Mouse (Mus musculus): Measurements from ENCODE around the gene Adam30. TPM values are rescaled to one million over a fixed set of nuclear protein-coding genes. Genes with fewer than 3 reads are reported as not detected.
"Not testable (repeated sequence)": the region's sequence is repeated elsewhere in the genome, so short reads cannot be mapped to it uniquely, and the experiment has no call there.

The Adam30 gene
- polyA plus RNA-seq (2011; ENCODE audit: insufficient read length, low read depth, missing spikeins), result not detected in 2 replicates

GRCm38 (mm10) chr3:98160330-98160729, at the start of gene Adam30:
TSS of gene Adam30 (plus strand) at chr3:98160630.
- TF ChIP-seq CTCF (IDR thresholded peaks at IDR 0.05; ENCODE audit: borderline replicate concordance, insufficient read depth, low read length) (no peak), POLR2A (IDR thresholded peaks at IDR 0.05; ENCODE audit: low read depth, low read length) (no peak)
- Histone ChIP-seq H3K4me3 (ENCODE audit: insufficient read depth, low read length) (no peak within 1 kb of the TSS), H3K27ac (ENCODE audit: insufficient read depth, low read length) (no peak within 1 kb of the TSS), H3K4me1 (ENCODE audit: control insufficient read depth, insufficient read depth, low read length) (no peaks in the 10 kb centered on the region)

GRCm38 (mm10) chr3:98118252-98118651, 42.2 kb upstream of the Adam30 start:
- Histone ChIP-seq H3K27ac (ENCODE audit: insufficient read depth, low read length) (no peak overlapping the region), H3K4me1 (ENCODE audit: control insufficient read depth, insufficient read depth, low read length) (no peaks in the 10 kb centered on the region), H3K4me3 (ENCODE audit: insufficient read depth, low read length) (no peak overlapping the region)
- TF ChIP-seq CTCF (IDR thresholded peaks at IDR 0.05; ENCODE audit: borderline replicate concordance, insufficient read depth, low read length) (no peak), POLR2A (IDR thresholded peaks at IDR 0.05; ENCODE audit: low read depth, low read length) (no peak)

GRCm38 (mm10) chr3:98119338-98119737, 41.1 kb upstream of the Adam30 start:
- H3K4me3 ChIP-seq (ENCODE audit: insufficient read depth, low read length), result no peak overlapping the region
- H3K4me1 ChIP-seq (ENCODE audit: control insufficient read depth, insufficient read depth, low read length), result no peaks in the 10 kb centered on the region
- TF ChIP-seq POLR2A (IDR thresholded peaks at IDR 0.05; ENCODE audit: low read depth, low read length) (no peak), CTCF (IDR thresholded peaks at IDR 0.05; ENCODE audit: borderline replicate concordance, insufficient read depth, low read length) (no peak)

GRCm38 (mm10) chr3:98120884-98121283, 39.5 kb upstream of the Adam30 start:
- Histone ChIP-seq H3K27ac (ENCODE audit: insufficient read depth, low read length) (no peak overlapping the region), H3K4me1 (ENCODE audit: control insufficient read depth, insufficient read depth, low read length) (no peaks in the 10 kb centered on the region), H3K4me3 (ENCODE audit: insufficient read depth, low read length) (no peak overlapping the region)
- no peak for TF ChIP-seq POLR2A (IDR thresholded peaks at IDR 0.05; ENCODE audit: low read depth, low read length)
- TF ChIP-seq CTCF (IDR thresholded peaks at IDR 0.05; ENCODE audit: borderline replicate concordance, insufficient read depth, low read length), result no peak

More at GRCm38 (mm10) chr3:98119338-98119737, 41.1 kb upstream of the Adam30 start:
- H3K27ac ChIP-seq (ENCODE audit: insufficient read depth, low read length), result no peak overlapping the region

- no peak for TF ChIP-seq POLR2A (IDR thresholded peaks at IDR 0.05; ENCODE audit: low read depth, low read length)
- TF ChIP-seq CTCF (IDR thresholded peaks at IDR 0.05; ENCODE audit: borderline replicate concordance, insufficient read depth, low read length), result no peak
- Histone ChIP-seq H3K27ac (ENCODE audit: insufficient read depth, low read length) (no peak overlapping the region), H3K4me3 (ENCODE audit: insufficient read depth, low read length) (no peak overlapping the region)
These were observed 32.7 kb upstream of the Adam30 start for GRCm38 (mm10) chr3:98127775-98128174.

GRCm38 (mm10) chr3:98128716-98129115, 31.7 kb upstream of the Adam30 start:
- H3K4me1 ChIP-seq (ENCODE audit: control insufficient read depth, insufficient read depth, low read length), result no peaks in the 10 kb centered on the region
- H3K27ac ChIP-seq (ENCODE audit: insufficient read depth, low read length), result no peak overlapping the region
- H3K4me3 ChIP-seq (ENCODE audit: insufficient read depth, low read length), result no peak overlapping the region
- no peak for TF ChIP-seq POLR2A (IDR thresholded peaks at IDR 0.05; ENCODE audit: low read depth, low read length)
- TF ChIP-seq CTCF (IDR thresholded peaks at IDR 0.05; ENCODE audit: borderline replicate concordance, insufficient read depth, low read length), result no peak

More at GRCm38 (mm10) chr3:98127775-98128174, 32.7 kb upstream of the Adam30 start:
- H3K4me1 ChIP-seq (ENCODE audit: control insufficient read depth, insufficient read depth, low read length), result no peaks in the 10 kb centered on the region

- H3K4me1 ChIP-seq (ENCODE audit: control insufficient read depth, insufficient read depth, low read length); H3K4me3 ChIP-seq (ENCODE audit: insufficient read depth, low read length); H3K27ac ChIP-seq (ENCODE audit: insufficient read depth, low read length): not testable (repeated sequence)
These were observed 28.3 kb upstream of the Adam30 start for GRCm38 (mm10) chr3:98132140-98132539.

- Histone ChIP-seq H3K27ac (ENCODE audit: insufficient read depth, low read length) (no peak overlapping the region), H3K4me3 (ENCODE audit: insufficient read depth, low read length) (no peak overlapping the region), H3K4me1 (ENCODE audit: control insufficient read depth, insufficient read depth, low read length) (no peaks in the 10 kb centered on the region)
- TF ChIP-seq POLR2A (IDR thresholded peaks at IDR 0.05; ENCODE audit: low read depth, low read length), result no peak
- TF ChIP-seq CTCF (IDR thresholded peaks at IDR 0.05; ENCODE audit: borderline replicate concordance, insufficient read depth, low read length), result no peak
These were observed 27.8 kb upstream of the Adam30 start for GRCm38 (mm10) chr3:98132636-98133035.

GRCm38 (mm10) chr3:98141456-98141855, 19.0 kb upstream of the Adam30 start:
- no peak overlapping the region for H3K27ac ChIP-seq (ENCODE audit: insufficient read depth, low read length)
- TF ChIP-seq POLR2A (IDR thresholded peaks at IDR 0.05; ENCODE audit: low read depth, low read length), result no peak
- TF ChIP-seq CTCF (IDR thresholded peaks at IDR 0.05; ENCODE audit: borderline replicate concordance, insufficient read depth, low read length), result no peak
- H3K4me3 ChIP-seq (ENCODE audit: insufficient read depth, low read length), result no peak overlapping the region
- H3K4me1 ChIP-seq (ENCODE audit: control insufficient read depth, insufficient read depth, low read length), result no peaks in the 10 kb centered on the region

- TF ChIP-seq CTCF (IDR thresholded peaks at IDR 0.05; ENCODE audit: borderline replicate concordance, insufficient read depth, low read length), result no peak
- TF ChIP-seq POLR2A (IDR thresholded peaks at IDR 0.05; ENCODE audit: low read depth, low read length), result no peak
- Histone ChIP-seq H3K27ac (ENCODE audit: insufficient read depth, low read length) (no peak overlapping the region), H3K4me3 (ENCODE audit: insufficient read depth, low read length) (no peak overlapping the region), H3K4me1 (ENCODE audit: control insufficient read depth, insufficient read depth, low read length) (no peaks in the 10 kb centered on the region)
These were observed 17.6 kb upstream of the Adam30 start for GRCm38 (mm10) chr3:98142862-98143261.

GRCm38 (mm10) chr3:98145204-98145603, 15.2 kb upstream of the Adam30 start:
- H3K4me1 ChIP-seq (ENCODE audit: control insufficient read depth, insufficient read depth, low read length), result no peaks in the 10 kb centered on the region
- no peak for TF ChIP-seq CTCF (IDR thresholded peaks at IDR 0.05; ENCODE audit: borderline replicate concordance, insufficient read depth, low read length)
- no peak for TF ChIP-seq POLR2A (IDR thresholded peaks at IDR 0.05; ENCODE audit: low read depth, low read length)
- no peak overlapping the region for H3K4me3 ChIP-seq (ENCODE audit: insufficient read depth, low read length)
- H3K27ac ChIP-seq (ENCODE audit: insufficient read depth, low read length), result no peak overlapping the region

Measured in embryonic fibroblast, embryonic 13.5 days (primary cell).